ENCODE assay signal across 20 mouse cellular contexts in the genomic region with DNA sequence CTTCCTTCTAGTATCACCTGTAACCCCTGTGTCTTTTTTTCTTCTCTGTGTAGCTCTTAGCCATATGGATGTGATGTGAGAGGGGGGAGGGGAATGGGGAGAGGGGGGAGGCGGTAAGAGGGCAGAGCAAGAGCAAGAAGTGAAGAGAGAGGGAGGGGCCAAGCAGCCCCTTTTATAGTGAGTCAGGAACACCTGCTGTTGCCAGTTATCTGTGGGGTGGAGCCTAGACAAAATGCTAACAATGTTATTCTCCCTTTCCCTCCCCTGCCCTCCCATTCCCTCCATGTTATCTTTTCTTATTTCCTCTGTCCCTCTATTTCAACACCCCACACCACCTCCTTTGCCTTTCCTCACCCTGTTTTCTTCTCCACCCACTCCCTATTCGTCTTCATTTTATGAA.
DNase-seq lines count a peak whose midpoint lies in the region; ATAC-seq and TF ChIP-seq lines count a peak whose summit lies in the region.
"Had no signal": no experiment of that assay in that cellular context is flagged by ENCODE, and none has a peak within 500 bp of the region (broad histone marks: within the 10 kb centered on the region; RNA-seq: fewer than 3 reads in every experiment).

No protein-coding gene starts in this region.

- H3K9me3 ChIP-seq in midbrain, embryonic 12.5 days, result no peaks in the 10 kb centered on the region
- H3K9me3 ChIP-seq in midbrain, embryonic 14.5 days (ENCODE audit: control insufficient read depth, low read length), result no peaks in the 10 kb centered on the region
- no peaks in the 10 kb centered on the region for H3K9me3 ChIP-seq in E14TG2a.4 (ENCODE audit: low read length)
- no peaks in the 10 kb centered on the region for H3K9me3 ChIP-seq in forebrain, embryonic 15.5 days
- H3K9me3 ChIP-seq: forebrain, embryonic 12.5 days; G1E; hindbrain, embryonic 12.5 days had no signal

- no peaks in the 10 kb centered on the region for H3K79me3 ChIP-seq in C2C12 (ENCODE audit: low read depth)

- peaks cover 10% of the 10 kb centered on the region; the same call in 1 of the 2 replicates for H3K4me1 ChIP-seq in midbrain, embryonic 12.5 days
- no peaks in the 10 kb centered on the region for H3K4me1 ChIP-seq in midbrain, embryonic 14.5 days (ENCODE audit: control insufficient read depth, insufficient read depth, low read length)
- H3K4me1 ChIP-seq in E14TG2a.4 (replicated peaks; ENCODE audit: low read depth, low read length), result peaks cover 22% of the 10 kb centered on the region
- H3K4me1 ChIP-seq in forebrain, embryonic 15.5 days, result no peaks in the 10 kb centered on the region
- H3K4me1 ChIP-seq: hindbrain, embryonic 12.5 days had no signal

- DNase-seq in midbrain, embryonic 14.5 days, result no peak
- peak; percentile 52 for DNase-seq in ZHBTc4 (ENCODE audit: low read depth, low spot score)
- no peak for DNase-seq in B cell, adult 2 months
- DNase-seq in layer of hippocampus, postnatal 36 days, result no peak
- DNase-seq: adrenal gland, postnatal 14 days; cerebellum, adult 18-20 months; forebrain, postnatal 0 days; gastrocnemius, adult 2 months; gastrocnemius, postnatal 25 days; heart, postnatal 10 days; heart, postnatal 4 days had no signal

- no peaks in the 10 kb centered on the region for H3K79me2 ChIP-seq in C2C12 (ENCODE audit: control insufficient read depth, insufficient read depth)

- H3K4me2 ChIP-seq in midbrain, embryonic 12.5 days (replicated peaks), result no peak overlapping the region
- H3K4me2 ChIP-seq in midbrain, embryonic 14.5 days (ENCODE audit: low read length), result no peak overlapping the region
- H3K4me2 ChIP-seq in forebrain, embryonic 15.5 days (replicated peaks), result no peak overlapping the region
- H3K4me2 ChIP-seq: forebrain, embryonic 12.5 days; hindbrain, embryonic 12.5 days had no signal

- H3K36me3 ChIP-seq in midbrain, embryonic 12.5 days, result no peaks in the 10 kb centered on the region
- H3K36me3 ChIP-seq in midbrain, embryonic 14.5 days (ENCODE audit: control insufficient read depth, insufficient read depth, low read length), result no peaks in the 10 kb centered on the region
- H3K36me3 ChIP-seq in C2C12 (ENCODE audit: control insufficient read depth, insufficient read depth) (no peaks in the 10 kb centered on the region), E14TG2a.4 (ENCODE audit: insufficient read depth, low read length) (no peaks in the 10 kb centered on the region)
- no peaks in the 10 kb centered on the region for H3K36me3 ChIP-seq in forebrain, embryonic 15.5 days
- H3K36me3 ChIP-seq: forebrain, embryonic 12.5 days; G1E; hindbrain, embryonic 12.5 days had no signal

- 62% methylated on average over 1 of the region's 2 CpGs for WGBS in midbrain, embryonic 12.5 days
- 59% methylated on average over 2 of the region's 2 CpGs for WGBS in midbrain, embryonic 14.5 days
- WGBS in forebrain, embryonic 15.5 days, result 33% methylated on average over 1 of the region's 2 CpGs

- no peaks in the 10 kb centered on the region for H3K27me3 ChIP-seq in midbrain, embryonic 12.5 days
- H3K27me3 ChIP-seq in midbrain, embryonic 14.5 days (ENCODE audit: control insufficient read depth, insufficient read depth, low read length), result no peaks in the 10 kb centered on the region
- H3K27me3 ChIP-seq in C2C12 (ENCODE audit: control insufficient read depth, insufficient read depth, insufficient read length) (peaks cover 2% of the 10 kb centered on the region), E14TG2a.4 (ENCODE audit: insufficient read depth, low read length) (no peaks in the 10 kb centered on the region)
- H3K27me3 ChIP-seq in forebrain, embryonic 15.5 days, result peaks cover 8% of the 10 kb centered on the region; the same call in 1 of the 2 replicates
- H3K27me3 ChIP-seq: hindbrain, embryonic 12.5 days had no signal

- H3ac ChIP-seq in C2C12 (ENCODE audit: control insufficient read depth, insufficient read length, low read depth), result no peak overlapping the region

- no peak overlapping the region for H3K9ac ChIP-seq in midbrain, embryonic 12.5 days (replicated peaks)
- H3K9ac ChIP-seq in midbrain, embryonic 14.5 days (replicated peaks; ENCODE audit: low read length), result no peak overlapping the region
- no peak overlapping the region for H3K9ac ChIP-seq in forebrain, embryonic 15.5 days (replicated peaks)
- H3K9ac ChIP-seq: forebrain, embryonic 12.5 days; forebrain, postnatal 0 days; hindbrain, embryonic 12.5 days had no signal

- H3K4me3 ChIP-seq in midbrain, embryonic 12.5 days, result no peak overlapping the region
- H3K4me3 ChIP-seq in midbrain, embryonic 14.5 days (replicated peaks; ENCODE audit: low read depth, low read length), result no peak overlapping the region
- no peak overlapping the region for H3K4me3 ChIP-seq in C2C12 (ENCODE audit: insufficient read depth, poor library complexity, severe bottlenecking)
- H3K4me3 ChIP-seq in E14TG2a.4 (replicated peaks; ENCODE audit: low read length), result 0 out of 2 replicates have a peak overlapping the region, but pooled peaks have one; percentile 20
- H3K4me3 ChIP-seq in forebrain, embryonic 15.5 days, result no peak overlapping the region
- H3K4me3 ChIP-seq: forebrain, embryonic 12.5 days; gastrocnemius, adult 2 months; hindbrain, embryonic 12.5 days had no signal

- TF ChIP-seq CTCF in C2C12 (IDR thresholded peaks at IDR 0.05; ENCODE audit: control insufficient read depth, insufficient read depth, insufficient read length), result no peak
- no peak for TF ChIP-seq CTCF in E14TG2a.4 (conservative IDR thresholded peaks at IDR 0.05; ENCODE audit: low read length)

- no peak overlapping the region for H3K27ac ChIP-seq in midbrain, embryonic 12.5 days (replicated peaks)
- H3K27ac ChIP-seq in midbrain, embryonic 14.5 days (replicated peaks; ENCODE audit: low read depth, low read length), result no peak overlapping the region
- no peak overlapping the region for H3K27ac ChIP-seq in forebrain, embryonic 15.5 days (replicated peaks)
- H3K27ac ChIP-seq: forebrain, embryonic 12.5 days; gastrocnemius, adult 2 months; hindbrain, embryonic 12.5 days had no signal

- ATAC-seq in midbrain, embryonic 12.5 days (ENCODE audit: low FRiP score, low read depth), result peak; percentile 42
- no peak for ATAC-seq in midbrain, embryonic 14.5 days (ENCODE audit: low FRiP score, low TSS enrichment)
- ATAC-seq in forebrain, embryonic 15.5 days (replicated peaks), result no peak
- ATAC-seq: activated CD4-positive, CD25-positive, alpha-beta regulatory T cell, adult 4 months; forebrain, postnatal 0 days; inflammation-experienced regulatory T-cells, adult 6 months had no signal

TF ChIP-seq in C2C12, 6 proteins besides CTCF, POLR2A, EP300 and RAD21:
- TF ChIP-seq MYOD1 (IDR thresholded peaks at IDR 0.05; ENCODE audit: control insufficient read depth, insufficient read length, low read depth), result peak; percentile 91
- no peak for TF ChIP-seq CEBPB (IDR thresholded peaks at IDR 0.05; ENCODE audit: low read depth)
